Mouse (Mus musculus) testis, adult 2 months (tissue): ENCODE measurements around the gene Frat2. TPM values are rescaled to one million over a fixed set of nuclear protein-coding genes. Genes with fewer than 3 reads are reported as not detected.

Experiments used
- H3K27ac ChIP-seq: fragments of 200-500 bp; 2 replicates; pipeline ENCODE4 v1.5.1; 2012; ENCODE audit warnings: low read depth, low read length; ENCODE audit not compliant: control insufficient read depth, insufficient read depth
- H3K27me3 ChIP-seq: fragments of 200-500 bp; 2 replicates; pipeline ENCODE4 v1.6.1; 2012; ENCODE audit warnings: mild to moderate bottlenecking, low read length, moderate library complexity; ENCODE audit not compliant: control insufficient read depth, insufficient read depth
- H3K36me3 ChIP-seq: fragments of 200-500 bp; 2 replicates; pipeline ENCODE4 v1.6.1; 2012; ENCODE audit warnings: mild to moderate bottlenecking, low read length; ENCODE audit not compliant: control insufficient read depth, insufficient read depth
- H3K4me1 ChIP-seq: fragments of 200-500 bp; 2 replicates; pipeline ENCODE4 v1.6.1; 2012; ENCODE audit warnings: low read length; ENCODE audit not compliant: control insufficient read depth, insufficient read depth
- H3K4me3 ChIP-seq: fragments of 200-500 bp; 2 replicates; pipeline ENCODE4 v1.5.1; 2012; ENCODE audit warnings: low read depth, mild to moderate bottlenecking, low read length, moderate library complexity, mixed read lengths; ENCODE audit not compliant: control insufficient read depth
- CTCF ChIP-seq: fragments of 200-500 bp; IDR thresholded peaks from 2 replicates; pipeline ENCODE4 v1.5.1; 2012; ENCODE audit warnings: low read depth, mild to moderate bottlenecking, inconsistent platforms, low read length, moderate library complexity; ENCODE audit not compliant: control insufficient read depth, insufficient read depth, insufficient replicate concordance
- POLR2A ChIP-seq: fragments of 200-500 bp; IDR thresholded peaks from 2 replicates; pipeline ENCODE4 v1.6.1; 2012; ENCODE audit warnings: low read depth, mild to moderate bottlenecking, inconsistent platforms, low read length, moderate library complexity; ENCODE audit not compliant: control insufficient read depth
- polyA plus RNA-seq: library from polyadenylated mRNA; depleted of rRNA; stranded (reverse); fragments of >200 nt; gene quantifications from 2 replicates; pipeline ENCODE4 v1.2.3, GENCODE M21; 2012

Gene Frat2
- polyA plus RNA-seq, 1 experiment, result 47.7 TPM

DNA sequence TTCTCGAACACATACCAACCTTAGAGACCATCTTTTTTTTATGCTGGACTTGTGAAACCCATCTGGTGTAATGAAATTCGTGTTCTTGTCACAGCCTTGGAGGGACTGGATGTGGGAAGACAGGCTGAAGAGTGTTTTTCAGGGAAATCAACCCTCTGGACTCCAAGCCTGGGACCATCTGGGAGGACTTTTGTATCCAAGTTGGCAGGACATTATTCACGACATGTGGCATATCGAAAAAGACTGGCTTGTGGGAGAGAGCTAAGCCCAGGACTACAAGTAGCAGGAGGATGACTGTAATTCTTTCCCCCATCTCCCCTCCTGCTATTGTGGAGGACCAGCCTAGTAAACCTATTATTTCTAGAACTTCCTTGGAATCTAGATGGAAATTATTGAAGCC, 5.7 kb downstream of the Frat2 start:
- Histone ChIP-seq H3K4me3 (no peak overlapping the region), H3K27ac (no peak overlapping the region), H3K4me1 (peaks cover 7% of the 10 kb centered on the region), H3K36me3 (no peaks in the 10 kb centered on the region; the same call in 1 of the 2 replicates), H3K27me3 (no peaks in the 10 kb centered on the region)
- TF ChIP-seq POLR2A, result no peak
- TF ChIP-seq CTCF, result no peak

DNA sequence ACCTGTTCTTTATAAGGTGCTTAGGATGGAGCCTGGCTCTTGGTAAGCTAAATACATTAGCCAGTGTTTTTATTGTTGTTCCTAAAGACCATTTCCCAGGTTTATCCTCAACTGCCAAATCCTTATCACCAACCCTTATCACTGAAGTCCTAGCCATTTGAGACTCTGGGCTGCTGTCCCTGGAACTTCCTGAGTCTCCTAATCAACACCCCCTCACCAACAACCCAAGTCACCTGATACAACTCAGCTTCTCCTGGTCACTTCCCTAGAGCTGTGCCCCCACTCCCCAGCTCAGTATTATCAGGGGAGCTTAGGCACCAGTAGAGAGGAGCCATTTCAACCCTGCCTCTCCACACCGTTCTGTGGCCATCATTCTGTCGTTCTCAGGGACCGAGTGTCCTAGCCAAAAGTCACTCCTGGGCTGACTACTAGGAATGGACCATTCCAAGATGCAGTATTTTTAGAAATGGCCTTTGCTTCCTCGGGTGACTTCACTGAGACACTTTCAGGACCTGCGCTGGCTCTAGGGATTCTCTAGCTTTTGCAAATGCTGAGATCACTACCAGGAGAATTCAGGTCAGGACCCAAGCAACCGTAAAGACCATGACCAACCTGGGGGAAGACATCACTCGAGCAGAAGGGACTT, 6.7 kb downstream of the Frat2 start:
- TF ChIP-seq CTCF (no peak), POLR2A (no peak)
- no peaks in the 10 kb centered on the region; the same call in 1 of the 2 replicates for H3K36me3 ChIP-seq
- peaks cover 4% of the 10 kb centered on the region for H3K4me1 ChIP-seq
- no peak overlapping the region for H3K27ac ChIP-seq
- no peaks in the 10 kb centered on the region for H3K27me3 ChIP-seq
- no peak overlapping the region for H3K4me3 ChIP-seq

DNA sequence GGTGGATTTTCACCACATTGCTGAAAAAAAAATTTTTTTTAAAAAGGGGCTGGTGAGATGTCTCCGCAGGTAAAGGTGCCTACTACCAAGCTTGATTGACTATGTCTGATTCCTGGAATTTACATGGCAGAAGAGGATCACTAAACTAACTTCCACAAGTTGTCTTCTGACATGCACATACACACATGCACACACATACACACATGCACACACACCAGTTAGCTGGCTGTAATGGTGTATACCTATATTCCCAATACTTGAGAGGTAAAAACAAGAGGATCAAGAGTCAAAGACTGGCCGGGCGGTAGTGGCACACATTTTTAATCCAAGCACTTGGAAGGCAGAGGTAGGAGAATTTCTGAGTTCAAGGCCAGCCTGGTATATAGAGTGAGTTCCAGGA, 8.2 kb downstream of the Frat2 start:
- H3K4me1 ChIP-seq, result peaks cover 2% of the 10 kb centered on the region
- H3K4me3 ChIP-seq, result no peak overlapping the region
- H3K27me3 ChIP-seq, result no peaks in the 10 kb centered on the region
- no peaks in the 10 kb centered on the region for H3K36me3 ChIP-seq
- TF ChIP-seq POLR2A (no peak), CTCF (no peak)
- no peak overlapping the region for H3K27ac ChIP-seq

DNA sequence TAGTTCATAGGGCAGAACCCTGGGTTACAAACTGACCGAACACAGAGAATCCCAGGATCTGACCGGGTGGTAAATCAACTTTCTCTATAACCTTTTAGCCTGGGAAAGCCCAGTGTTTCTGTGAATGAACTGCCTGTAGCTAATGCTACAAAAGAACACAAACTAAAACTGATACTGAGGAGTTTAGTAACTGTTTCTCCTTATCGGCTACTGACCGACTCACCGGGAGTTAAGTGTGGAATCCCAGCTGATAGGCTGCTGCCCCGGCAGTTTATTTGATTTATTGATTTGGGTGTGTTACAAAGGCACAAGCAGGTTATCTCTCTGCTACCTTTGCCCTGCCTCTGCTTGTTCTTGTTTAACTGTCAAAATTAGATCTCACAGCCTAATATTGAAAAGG, 9.1 kb downstream of the Frat2 start:
- Histone ChIP-seq H3K4me3 (no peak overlapping the region), H3K36me3 (no peaks in the 10 kb centered on the region), H3K4me1 (peaks cover 2% of the 10 kb centered on the region), H3K27ac (no peak overlapping the region), H3K27me3 (no peaks in the 10 kb centered on the region)
- no peak for TF ChIP-seq POLR2A
- TF ChIP-seq CTCF, result no peak

DNA sequence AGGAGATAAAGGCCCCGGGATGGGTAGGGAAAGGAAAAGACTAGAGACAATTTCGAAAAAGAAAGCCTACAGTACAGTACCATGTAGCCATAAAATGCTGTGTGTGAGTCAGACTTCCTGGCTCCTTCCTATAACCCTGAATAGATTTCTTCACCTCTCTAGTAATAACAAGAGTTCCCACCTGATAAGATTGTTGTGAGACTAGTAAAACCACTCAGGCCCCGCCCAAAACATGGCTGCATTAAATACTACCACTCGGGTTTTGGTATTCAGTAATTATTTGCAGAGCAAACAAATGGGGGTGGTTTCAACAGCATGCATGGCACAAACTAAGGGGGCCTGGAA, 10.0 kb downstream of the Frat2 start:
- Histone ChIP-seq H3K27me3 (no peaks in the 10 kb centered on the region), H3K36me3 (no peaks in the 10 kb centered on the region), H3K4me3 (no peak overlapping the region), H3K27ac (no peak overlapping the region), H3K4me1 (peaks cover 2% of the 10 kb centered on the region)
- TF ChIP-seq POLR2A (no peak), CTCF (no peak)

DNA sequence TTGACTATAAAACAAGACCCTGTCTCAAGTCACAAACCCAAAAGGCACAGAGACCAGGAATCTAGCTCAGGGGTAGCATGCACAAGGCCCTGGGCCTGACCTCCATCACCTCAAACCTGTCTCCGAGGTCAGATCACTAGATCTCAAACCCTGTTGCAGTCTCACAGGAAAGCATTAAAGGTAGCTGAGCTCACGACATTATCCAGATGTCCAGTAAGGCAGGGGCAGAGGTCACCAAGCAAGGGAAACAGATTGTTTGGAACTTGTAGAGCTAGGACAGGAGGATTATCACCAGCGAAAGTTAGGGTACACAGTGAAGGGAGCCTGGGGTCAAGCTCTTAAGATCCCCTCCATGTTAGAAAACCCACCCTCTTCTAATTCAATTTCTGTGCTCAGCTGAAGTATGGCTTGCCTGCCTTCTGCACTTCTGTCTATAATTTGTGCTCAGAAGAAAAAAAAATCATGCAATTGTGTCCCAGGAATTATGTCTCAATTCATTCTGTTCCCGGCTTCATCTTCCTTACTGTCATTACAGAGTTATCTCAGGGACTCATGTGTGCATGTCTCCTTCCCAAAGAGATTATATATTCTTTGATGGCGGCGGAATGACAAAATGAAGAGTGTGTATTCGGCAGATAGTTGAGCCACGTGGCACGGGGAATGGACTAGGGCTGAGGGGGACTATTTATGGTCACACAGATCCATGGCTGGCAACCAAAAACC, 10.6 kb downstream of the Frat2 start:
- Histone ChIP-seq H3K4me1 (peaks cover 2% of the 10 kb centered on the region), H3K27me3 (no peaks in the 10 kb centered on the region), H3K27ac (no peak overlapping the region), H3K4me3 (no peak overlapping the region), H3K36me3 (no peaks in the 10 kb centered on the region)
- no peak for TF ChIP-seq CTCF
- TF ChIP-seq POLR2A, result no peak

DNA sequence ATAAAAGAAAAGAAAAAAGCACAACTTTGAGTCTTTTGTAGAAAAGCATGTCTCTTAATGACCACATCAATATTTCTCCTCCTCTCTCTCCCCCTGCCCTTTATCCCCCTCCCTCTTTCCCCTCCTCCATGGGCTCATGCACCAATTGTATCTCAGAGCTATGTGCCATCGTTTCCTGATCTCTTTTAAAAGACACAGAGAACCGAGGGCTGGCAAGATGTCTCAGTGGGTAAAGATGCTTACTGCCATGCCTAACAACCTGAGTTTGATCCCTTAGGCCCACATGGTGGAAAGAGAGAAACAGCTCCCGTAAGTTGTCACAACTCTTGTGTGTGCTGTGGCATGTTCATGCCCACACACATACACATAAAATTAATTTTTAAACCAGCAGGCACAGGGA, 11.2 kb downstream of the Frat2 start:
- TF ChIP-seq CTCF (no peak), POLR2A (no peak)
- Histone ChIP-seq H3K36me3 (no peaks in the 10 kb centered on the region), H3K4me1 (peaks cover 3% of the 10 kb centered on the region), H3K27me3 (no peaks in the 10 kb centered on the region; the same call in 1 of the 2 replicates), H3K27ac (no peak overlapping the region), H3K4me3 (no peak overlapping the region)
